ENCODE assay signal across 8 mouse cellular contexts in genomic region chr11:101070189-101070527, GRCm38 (mm10). TPM values are rescaled to one million over a fixed set of nuclear protein-coding genes. Genes with fewer than 3 reads are reported as not detected.
DNase-seq lines count a peak whose midpoint lies in the region; ATAC-seq and TF ChIP-seq lines count a peak whose summit lies in the region.

No protein-coding gene starts in this region.

- peak overlapping the region; percentile 73 for H3K9ac ChIP-seq in lung, embryonic 15.5 days
- H3K9ac ChIP-seq in limb, embryonic 12.5 days (replicated peaks), result peak overlapping the region; percentile 79

- H3K9me3 ChIP-seq in lung, embryonic 15.5 days, result no peaks in the 10 kb centered on the region
- no peaks in the 10 kb centered on the region for H3K9me3 ChIP-seq in limb, embryonic 12.5 days

- 0 out of 2 replicates have a peak overlapping the region, but pooled peaks have one; percentile 2 for H3K27ac ChIP-seq in lung, embryonic 15.5 days
- no peak overlapping the region for H3K27ac ChIP-seq in limb, embryonic 12.5 days
- 0 out of 2 replicates have a peak overlapping the region, but pooled peaks have one; percentile 35 for H3K27ac ChIP-seq in olfactory bulb, adult 2 months (ENCODE audit: insufficient read depth, low read depth, low read length)

- peaks cover 29% of the 10 kb centered on the region for H3K4me1 ChIP-seq in lung, embryonic 15.5 days
- peaks cover 14% of the 10 kb centered on the region for H3K4me1 ChIP-seq in limb, embryonic 12.5 days (replicated peaks)
- H3K4me1 ChIP-seq in olfactory bulb, adult 2 months (ENCODE audit: control insufficient read depth, insufficient read depth, low read length), result peaks cover 11% of the 10 kb centered on the region

- H3K27me3 ChIP-seq in lung, embryonic 15.5 days, result peaks cover 6% of the 10 kb centered on the region; the same call in 1 of the 2 replicates
- H3K27me3 ChIP-seq in limb, embryonic 12.5 days, result peaks cover 39% of the 10 kb centered on the region

- no peaks in the 10 kb centered on the region for H3K36me3 ChIP-seq in lung, embryonic 15.5 days
- no peaks in the 10 kb centered on the region for H3K36me3 ChIP-seq in limb, embryonic 12.5 days

- peak overlapping the region; percentile 74 for H3K4me3 ChIP-seq in lung, embryonic 15.5 days
- peak overlapping the region; percentile 77 for H3K4me3 ChIP-seq in limb, embryonic 12.5 days (replicated peaks)
- peak overlapping the region; percentile 87 for H3K4me3 ChIP-seq in olfactory bulb, adult 2 months (ENCODE audit: insufficient read depth, low read depth, low read length)

- TF ChIP-seq CTCF in olfactory bulb, adult 2 months (IDR thresholded peaks at IDR 0.05; ENCODE audit: insufficient read depth, low read depth, low read length), result no peak

- peak; percentile 64 for ATAC-seq in lung, embryonic 15.5 days (ENCODE audit: borderline replicate concordance, extremely low read depth, low FRiP score, low TSS enrichment)
- ATAC-seq in erythroblast, adult 5-6 weeks (replicated peaks; ENCODE audit: low FRiP score, poor library complexity, severe bottlenecking), result peak; percentile 41
- ATAC-seq in limb, embryonic 12.5 days (ENCODE audit: insufficient number of reproducible peaks, insufficient read depth, low FRiP score, low TSS enrichment, low read depth), result peak; percentile 64; the same call in 1 of the 2 replicates

- WGBS in lung, embryonic 15.5 days, result under 1% methylated on average over 36 of the region's 36 CpGs
- under 1% methylated on average over 31 of the region's 36 CpGs for WGBS in limb, embryonic 12.5 days
- WGBS in olfactory bulb, adult 2 months, result under 1% methylated on average over 36 of the region's 36 CpGs

- no peak for DNase-seq in lung, adult 18-20 months
- DNase-seq in embryo, embryonic 10.5 days (ENCODE audit: low spot score), result no peak
- no peak for DNase-seq in adrenal gland, postnatal 25 days
- no peak for DNase-seq in right cerebral cortex, postnatal 36 days (ENCODE audit: low spot score in 2 of 2)

- peak overlapping the region; percentile 99 for H3K4me2 ChIP-seq in lung, embryonic 15.5 days
- H3K4me2 ChIP-seq in limb, embryonic 12.5 days, result peak overlapping the region; percentile 99

- TF ChIP-seq POLR2A in olfactory bulb, adult 2 months (IDR thresholded peaks at IDR 0.05; ENCODE audit: insufficient read depth, low read depth, low read length), result no peak

RNA-seq across cellular contexts. Expression of gene Naglu, which starts 0.3 kb away (rescaled TPM):
- 20.4 and 22.5 TPM in 2 replicates for polyA plus RNA-seq in lung, embryonic 15.5 days (2015; fragmentation: Nextera tagmentation; extraction: Ambion mirVana)
- 3.1 and 3.7 TPM in 2 replicates for total RNA-seq in erythroblast, adult 5-6 weeks (2015; ENCODE audit: low replicate concordance)
- 2.0 and 2.8 TPM in 2 replicates for total RNA-seq in erythroblast, adult 5-6 weeks (2017; ENCODE audit: low replicate concordance)
- 8.0 and 8.1 TPM in 2 replicates for polyA plus RNA-seq in limb, embryonic 12.5 days (2016; fragmentation: Nextera tagmentation; extraction: Ambion mirVana)
- not detected in 2 replicates for polyA plus RNA-seq in olfactory bulb, adult 2 months (2012; ENCODE audit: insufficient read depth, insufficient read length, low replicate concordance, missing spikeins)
- total RNA-seq in adrenal gland, postnatal 25 days (2021), result 39.3 and 54.1 TPM in 2 replicates

RNA-seq across cellular contexts. Expression of gene Hsd17b1, which starts 8.1 kb away (rescaled TPM):
- polyA plus RNA-seq in lung, embryonic 15.5 days (2015; fragmentation: Nextera tagmentation; extraction: Ambion mirVana), result 0.11 and 0.15 TPM in 2 replicates
- total RNA-seq in erythroblast, adult 5-6 weeks (2015; ENCODE audit: low replicate concordance), result 2.1 TPM in 1 of 2 replicates, not detected in the other
- 1.9 TPM in 1 of 2 replicates, not detected in the other for total RNA-seq in erythroblast, adult 5-6 weeks (2017; ENCODE audit: low replicate concordance)
- polyA plus RNA-seq in limb, embryonic 12.5 days (2016; fragmentation: Nextera tagmentation; extraction: Ambion mirVana), result not detected in 2 replicates
- polyA plus RNA-seq in olfactory bulb, adult 2 months (2012; ENCODE audit: insufficient read depth, insufficient read length, low replicate concordance, missing spikeins), result not detected in 2 replicates
- 2.6 and 3.3 TPM in 2 replicates for total RNA-seq in adrenal gland, postnatal 25 days (2021)

RNA-seq across cellular contexts. Expression of gene Coasy, which starts 12.2 kb away (rescaled TPM):
- 42.8 and 43.2 TPM in 2 replicates for polyA plus RNA-seq in lung, embryonic 15.5 days (2015; fragmentation: Nextera tagmentation; extraction: Ambion mirVana)
- total RNA-seq in erythroblast, adult 5-6 weeks (2015; ENCODE audit: low replicate concordance), result 6.7 and 7.5 TPM in 2 replicates
- total RNA-seq in erythroblast, adult 5-6 weeks (2017; ENCODE audit: low replicate concordance), result 3.8 and 9.6 TPM in 2 replicates
- polyA plus RNA-seq in limb, embryonic 12.5 days (2016; fragmentation: Nextera tagmentation; extraction: Ambion mirVana), result 43.6 and 46.5 TPM in 2 replicates
- not detected in 2 replicates for polyA plus RNA-seq in olfactory bulb, adult 2 months (2012; ENCODE audit: insufficient read depth, insufficient read length, low replicate concordance, missing spikeins)
- 93.5 and 115 TPM in 2 replicates for total RNA-seq in adrenal gland, postnatal 25 days (2021)

RNA-seq across cellular contexts. Expression of gene Mlx, which starts 16.9 kb away (rescaled TPM):
- polyA plus RNA-seq in lung, embryonic 15.5 days (2015; fragmentation: Nextera tagmentation; extraction: Ambion mirVana), result 43.4 and 54.1 TPM in 2 replicates
- total RNA-seq in erythroblast, adult 5-6 weeks (2015; ENCODE audit: low replicate concordance), result 20.5 and 26.9 TPM in 2 replicates
- total RNA-seq in erythroblast, adult 5-6 weeks (2017; ENCODE audit: low replicate concordance), result 18.4 and 23.7 TPM in 2 replicates
- polyA plus RNA-seq in limb, embryonic 12.5 days (2016; fragmentation: Nextera tagmentation; extraction: Ambion mirVana), result 40.4 and 43.1 TPM in 2 replicates
- polyA plus RNA-seq in olfactory bulb, adult 2 months (2012; ENCODE audit: insufficient read depth, insufficient read length, low replicate concordance, missing spikeins), result not detected in 2 replicates
- total RNA-seq in adrenal gland, postnatal 25 days (2021), result 55.2 and 70.0 TPM in 2 replicates

RNA-seq across cellular contexts. Expression of gene Psmc3ip, which starts 25.1 kb away (rescaled TPM):
- 35.1 and 37.5 TPM in 2 replicates for polyA plus RNA-seq in lung, embryonic 15.5 days (2015; fragmentation: Nextera tagmentation; extraction: Ambion mirVana)
- total RNA-seq in erythroblast, adult 5-6 weeks (2015; ENCODE audit: low replicate concordance), result 2.7 and 4.4 TPM in 2 replicates
- 4.1 and 13.7 TPM in 2 replicates for total RNA-seq in erythroblast, adult 5-6 weeks (2017; ENCODE audit: low replicate concordance)
- polyA plus RNA-seq in limb, embryonic 12.5 days (2016; fragmentation: Nextera tagmentation; extraction: Ambion mirVana), result 54.3 and 55.7 TPM in 2 replicates
- not detected in 2 replicates for polyA plus RNA-seq in olfactory bulb, adult 2 months (2012; ENCODE audit: insufficient read depth, insufficient read length, low replicate concordance, missing spikeins)
- total RNA-seq in adrenal gland, postnatal 25 days (2021), result 7.1 and 9.4 TPM in 2 replicates

Comparison
In these comparisons a context has a peak if more than half of its experiments do, and no peak if none do; other contexts are left out.
1. RNA of gene Coasy, which starts 12.2 kb away (polyA plus RNA-seq): 43.6 to 46.5 TPM in limb, embryonic 12.5 days and 42.8 to 43.2 TPM in lung, embryonic 15.5 days; not detected in olfactory bulb, adult 2 months; every median in the first group is over 10 times any median in the second.
2. Peak in every context shown above with its lines, with median percentiles within 50 percentile points of each other: ATAC-seq and H3K4me3 ChIP-seq.